Mouse (Mus musculus) cerebellum, adult 9-10 months (tissue): ENCODE measurements around the gene Gjd2.

Experiments used
- DNase-seq: peaks from one replicate; pipeline ENCODE4 v3.0.0; 2022

Gjd2 gene

GRCm38 (mm10) chr2:114012749-114013211 is 639 bp downstream of the Gjd2 start:
- DNase-seq, result peak; percentile 22

GRCm38 (mm10) chr2:114011838-114012237 is 1.6 kb downstream of the Gjd2 start:
- DNase-seq, result no peak

- no peak for DNase-seq
These were observed 5.1 kb downstream of the Gjd2 start for GRCm38 (mm10) chr2:114008321-114008720.

GRCm38 (mm10) chr2:113997484-113997883 is 15.9 kb downstream of the Gjd2 start:
- DNase-seq, result no peak

- DNase-seq, result no peak
These were observed 16.5 kb downstream of the Gjd2 start for GRCm38 (mm10) chr2:113996930-113997329.

GRCm38 (mm10) chr2:113984890-113985289 is 28.5 kb downstream of the Gjd2 start:
- no peak for DNase-seq

GRCm38 (mm10) chr2:113980664-113981063 is 32.8 kb downstream of the Gjd2 start:
- DNase-seq, result no peak

- no peak for DNase-seq
These were observed 35.2 kb downstream of the Gjd2 start for GRCm38 (mm10) chr2:113978151-113978771.

- DNase-seq, result no peak
These were observed 39.5 kb downstream of the Gjd2 start for GRCm38 (mm10) chr2:113973950-113974349.

GRCm38 (mm10) chr2:113966421-113966820 is 47.0 kb downstream of the Gjd2 start:
- no peak for DNase-seq
